Mouse (Mus musculus): ENCODE results near the gene Hapln4.

Hapln4 gene

GRCm38 (mm10) chr8:70139026-70139857 lies 56.0 kb downstream of the Hapln4 start, which contains the start of the genes Rfxank, Borcs8 and Mef2b:
Gene Rfxank (minus strand): TSS chr8:70139154.
Gene Borcs8 (plus strand): TSS chr8:70139499.
Gene Mef2b (plus strand): TSS chr8:70139711.
- peak; percentile 97 for DNase-seq (ENCODE audit: low spot score)

- no peak for DNase-seq (ENCODE audit: low spot score)
These were observed 56.7 kb downstream of the Hapln4 start for GRCm38 (mm10) chr8:70139981-70140380.
